11 mouse cellular contexts compared by ENCODE assay signal in genomic region chr14:12346865-12347600, GRCm38 (mm10). TPM values are rescaled to one million over a fixed set of nuclear protein-coding genes. Genes with fewer than 3 reads are reported as not detected.
A peak's percentile ranks its signal among the peaks of the same experiment; 100 is the strongest.
DNase-seq lines count a peak whose midpoint lies in the region; ATAC-seq and TF ChIP-seq lines count a peak whose summit lies in the region.
"Had no signal": no experiment of that assay in that cellular context is flagged by ENCODE, and none has a peak within 500 bp of the region (broad histone marks: within the 10 kb centered on the region; RNA-seq: fewer than 3 reads in every experiment).

No protein-coding gene starts in this region.

- WGBS in kidney, postnatal 0 days: 2% methylated on average over 26 of the region's 26 CpGs
- WGBS in embryonic facial prominence, embryonic 12.5 days: 1% methylated on average over 26 of the region's 26 CpGs
- 2% methylated on average over 26 of the region's 26 CpGs for WGBS in intestine, embryonic 14.5 days
- WGBS in neural tube, embryonic 13.5 days: under 1% methylated on average over 26 of the region's 26 CpGs

- TF ChIP-seq CTCF in kidney, postnatal 0 days (IDR thresholded peaks at IDR 0.05; ENCODE audit: low read depth): no peak

- no peak for DNase-seq in kidney, postnatal 0 days (ENCODE audit: low spot score)
- no peak for DNase-seq in kidney, adult 11 months
- DNase-seq in intestine, embryonic 14.5 days (ENCODE audit: low spot score): peak; percentile 57
- no peak for DNase-seq in frontal cortex, postnatal 25 days (ENCODE audit: low spot score in 2 of 2)
- DNase-seq in urinary bladder, postnatal 10 days (ENCODE audit: low spot score): no peak
- DNase-seq in left cerebral cortex, postnatal 10 days (ENCODE audit: extremely low spot score in 1 of 2, low spot score in 2 of 2): no peak
- DNase-seq: cerebellum, adult 11-12 months had no signal

- H3K4me2 ChIP-seq in kidney, postnatal 0 days (ENCODE audit: low read length): peak overlapping the region; percentile 38
- H3K4me2 ChIP-seq in embryonic facial prominence, embryonic 12.5 days (replicated peaks): peak overlapping the region; percentile 33
- H3K4me2 ChIP-seq in intestine, embryonic 14.5 days (ENCODE audit: low read length): peak overlapping the region; percentile 23; the same call in 1 of the 2 replicates
- peak overlapping the region; percentile 3; the same call in 1 of the 2 replicates for H3K4me2 ChIP-seq in neural tube, embryonic 13.5 days

- intact Hi-C loops in left cerebral cortex, postnatal 10 days (cut with DNase I): no loop called here

- H3K27me3 ChIP-seq in kidney, postnatal 0 days (ENCODE audit: insufficient read depth, low read length): peaks cover 91% of the 10 kb centered on the region
- H3K27me3 ChIP-seq in embryonic facial prominence, embryonic 12.5 days: peaks cover 95% of the 10 kb centered on the region
- H3K27me3 ChIP-seq in intestine, embryonic 14.5 days (replicated peaks; ENCODE audit: control insufficient read depth, insufficient read depth, low read length): peaks cover 100% of the 10 kb centered on the region
- H3K27me3 ChIP-seq in neural tube, embryonic 13.5 days: peaks cover 100% of the 10 kb centered on the region

- H3K9ac ChIP-seq in kidney, postnatal 0 days (ENCODE audit: low read depth, low read length): no peak overlapping the region
- no peak overlapping the region for H3K9ac ChIP-seq in embryonic facial prominence, embryonic 12.5 days
- H3K9ac ChIP-seq in intestine, embryonic 14.5 days (ENCODE audit: low read length): no peak overlapping the region
- no peak overlapping the region for H3K9ac ChIP-seq in neural tube, embryonic 13.5 days

- peak overlapping the region; percentile 24 for H3K4me3 ChIP-seq in kidney, postnatal 0 days (replicated peaks; ENCODE audit: low read depth, low read length)
- peak overlapping the region; percentile 20; the same call in 1 of the 2 replicates for H3K4me3 ChIP-seq in embryonic facial prominence, embryonic 12.5 days
- H3K4me3 ChIP-seq in intestine, embryonic 14.5 days (ENCODE audit: low read depth, low read length): peak overlapping the region; percentile 8; the same call in 1 of the 2 replicates
- no peak overlapping the region for H3K4me3 ChIP-seq in neural tube, embryonic 13.5 days

- H3K9me3 ChIP-seq in kidney, postnatal 0 days (replicated peaks; ENCODE audit: low read length): no peaks in the 10 kb centered on the region
- H3K9me3 ChIP-seq in embryonic facial prominence, embryonic 12.5 days: no peaks in the 10 kb centered on the region
- H3K9me3 ChIP-seq in intestine, embryonic 14.5 days (ENCODE audit: control insufficient read depth, low read length): no peaks in the 10 kb centered on the region
- H3K9me3 ChIP-seq in neural tube, embryonic 13.5 days: no peaks in the 10 kb centered on the region
- H3K9me3 ChIP-seq: megakaryocyte, embryonic 14.5 days had no signal

- no peaks in the 10 kb centered on the region for H3K36me3 ChIP-seq in kidney, postnatal 0 days (ENCODE audit: insufficient read depth, low read length)
- no peaks in the 10 kb centered on the region for H3K36me3 ChIP-seq in embryonic facial prominence, embryonic 12.5 days
- H3K36me3 ChIP-seq in intestine, embryonic 14.5 days (ENCODE audit: control insufficient read depth, insufficient read depth, low read length): no peaks in the 10 kb centered on the region
- no peaks in the 10 kb centered on the region for H3K36me3 ChIP-seq in neural tube, embryonic 13.5 days

- no peaks in the 10 kb centered on the region; the same call in 1 of the 2 replicates for H3K4me1 ChIP-seq in kidney, postnatal 0 days (replicated peaks; ENCODE audit: insufficient read depth, low read length)
- peaks cover 15% of the 10 kb centered on the region for H3K4me1 ChIP-seq in embryonic facial prominence, embryonic 12.5 days
- H3K4me1 ChIP-seq in intestine, embryonic 14.5 days (replicated peaks; ENCODE audit: control insufficient read depth, insufficient read depth, low read length): peaks cover 4% of the 10 kb centered on the region; the same call in 1 of the 2 replicates
- H3K4me1 ChIP-seq in neural tube, embryonic 13.5 days (replicated peaks): peaks cover 26% of the 10 kb centered on the region

- no peak for ATAC-seq in kidney, postnatal 0 days (replicated peaks; ENCODE audit: low FRiP score, low read depth)
- peak; percentile 54; the same call in 1 of the 2 replicates for ATAC-seq in embryonic facial prominence, embryonic 12.5 days (ENCODE audit: insufficient number of reproducible peaks, insufficient read depth, low FRiP score, low TSS enrichment)
- no peak for ATAC-seq in intestine, embryonic 14.5 days (replicated peaks; ENCODE audit: low FRiP score, low TSS enrichment, low read depth)
- ATAC-seq in neural tube, embryonic 13.5 days (ENCODE audit: low read depth): no peak

- no peak overlapping the region for H3K27ac ChIP-seq in kidney, postnatal 0 days
- H3K27ac ChIP-seq in embryonic facial prominence, embryonic 12.5 days: no peak overlapping the region
- H3K27ac ChIP-seq in intestine, embryonic 14.5 days (ENCODE audit: low read depth): no peak overlapping the region
- H3K27ac ChIP-seq in neural tube, embryonic 13.5 days (replicated peaks): no peak overlapping the region

RNA-seq across cellular contexts. Expression of gene Fezf2, which starts 1.0 kb away (rescaled TPM):
- not detected in 2 replicates for polyA plus RNA-seq in kidney, postnatal 0 days (2015; fragmentation: Nextera tagmentation; extraction: Ambion mirVana)
- polyA plus RNA-seq in embryonic facial prominence, embryonic 12.5 days (2016; fragmentation: Nextera tagmentation; extraction: Ambion mirVana): 2.7 and 2.9 TPM in 2 replicates
- polyA plus RNA-seq in intestine, embryonic 14.5 days (2014; fragmentation: Nextera tagmentation; extraction: Ambion mirVana): not detected in 2 replicates
- polyA plus RNA-seq in neural tube, embryonic 13.5 days (2015; fragmentation: Nextera tagmentation; extraction: Ambion mirVana): 0.59 TPM in 1 of 2 replicates, not detected in the other
- 10 to 100 TPM; 37.2 to 39.5 TPM for total RNA-seq in left cerebral cortex, postnatal 10 days (2021)
- total RNA-seq: hematopoietic stem cell, adult 5-6 weeks had no signal
